Mouse (Mus musculus) limb, embryonic 15.5 days (tissue): ENCODE measurements around the gene Tmem97. TPM values are rescaled to one million over a fixed set of nuclear protein-coding genes. Genes with fewer than 3 reads are reported as not detected.
A peak's percentile ranks its signal among the peaks of the same experiment; 100 is the strongest.

ENCODE experiments used
- ATAC-seq: fragments of 200-750 bp; cut with Nextera tagmentation; 2 replicates; pipeline ENCODE4 v1.8.0; 2017; ENCODE audit warnings: low read depth, moderate TSS enrichment; ENCODE audit not compliant: insufficient number of reproducible peaks, low FRiP score, low TSS enrichment
- H3K27ac ChIP-seq: fragments of 300-500 bp; sonication (generic); 2 replicates; pipeline ENCODE4 v1.5.1; 2015; ENCODE audit warnings: moderate library complexity, mild to moderate bottlenecking, inconsistent platforms
- H3K27me3 ChIP-seq: fragments of 300-500 bp; sonication (generic); 2 replicates; pipeline ENCODE4 v1.6.1; 2015; ENCODE audit warnings: inconsistent platforms
- H3K36me3 ChIP-seq: fragments of 300-500 bp; sonication (generic); 2 replicates; pipeline ENCODE4 v1.6.1; 2015; ENCODE audit warnings: inconsistent platforms
- H3K4me1 ChIP-seq: fragments of 300-500 bp; sonication (generic); 2 replicates; pipeline ENCODE4 v1.6.1; 2015; ENCODE audit warnings: inconsistent platforms
- H3K4me2 ChIP-seq: fragments of 300-500 bp; sonication (generic); 2 replicates; pipeline ENCODE4 v1.6.1; 2015; ENCODE audit warnings: mild to moderate bottlenecking, inconsistent platforms
- H3K4me3 ChIP-seq: fragments of 300-500 bp; sonication (generic); 2 replicates; pipeline ENCODE4 v1.5.1; 2015; ENCODE audit warnings: mild to moderate bottlenecking, inconsistent platforms
- H3K9ac ChIP-seq: fragments of 300-500 bp; sonication (generic); 2 replicates; pipeline ENCODE4 v1.6.1; 2015; ENCODE audit warnings: inconsistent platforms
- H3K9me3 ChIP-seq: fragments of 300-500 bp; sonication (generic); 2 replicates; pipeline ENCODE4 v1.6.1; 2016; ENCODE audit warnings: inconsistent platforms
- WGBS: fragments of 180-500 bp; shearing (Covaris S2); methylation state at CpG from one replicate; pipeline ENCODE4 v1.1.7; 2015; 5-methylcytosine and 5-hydroxymethylcytosine counted together
- polyA plus RNA-seq: library from polyadenylated mRNA; unstranded; fragments of >200 nt; fragmentation: Nextera tagmentation; extraction: Ambion mirVana; gene quantifications from 2 replicates; pipeline ENCODE4 v1.2.1, GENCODE M21; 2015

The Tmem97 gene
- polyA plus RNA-seq, 1 experiment from 2014 or later = 89.3 TPM

DNA sequence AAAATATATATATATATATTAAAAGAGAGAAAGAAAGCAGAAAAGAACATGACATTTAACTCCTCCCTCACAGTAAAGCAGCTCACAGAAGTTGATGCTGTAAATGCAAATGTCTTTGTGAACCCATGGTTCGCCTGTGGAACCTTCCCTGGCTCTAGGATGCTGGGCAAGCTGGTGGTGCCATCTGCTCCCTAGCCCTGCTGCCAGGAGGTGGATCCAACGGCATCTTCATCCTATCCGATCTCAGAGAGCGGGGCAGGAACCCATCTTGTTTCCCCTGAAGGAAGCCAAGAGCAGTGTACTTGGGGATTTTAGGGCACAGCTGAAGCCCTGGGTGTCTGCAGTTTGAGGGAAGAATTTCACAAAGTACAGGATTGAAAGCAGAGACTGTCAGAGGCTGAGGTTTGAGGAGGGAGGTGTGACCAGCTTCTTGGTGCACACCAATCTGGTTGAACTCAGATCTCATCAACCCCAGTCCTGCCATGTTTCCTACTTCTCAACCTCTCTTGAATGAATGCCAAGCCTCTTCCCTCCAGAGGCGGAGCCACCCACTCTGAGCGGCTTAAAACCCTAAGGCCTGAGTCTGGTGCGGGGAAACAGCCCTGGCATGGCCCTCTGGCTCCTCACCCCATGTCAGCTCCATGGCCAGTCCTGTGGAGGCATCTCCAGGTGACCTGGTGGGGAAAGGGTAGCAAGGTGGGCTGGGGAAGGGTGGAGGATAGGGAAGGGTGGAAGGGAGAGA lies 47.5 kb downstream of the Tmem97 start, which contains the start of gene Sebox:
Gene Sebox (plus strand): TSS at position 539 of the 742 bp plus-strand sequence.
- Histone ChIP-seq H3K27ac (no peak within 1 kb of the TSS), H3K36me3 (peaks cover 21% of the 10 kb centered on the region), H3K27me3 (peaks cover 29% of the 10 kb centered on the region), H3K4me1 (peaks cover 2% of the 10 kb centered on the region; the same call in 1 of the 2 replicates), H3K9ac (0 out of 2 replicates have a peak within 1 kb of the TSS, but pooled peaks have one; percentile 4), H3K9me3 (no peaks in the 10 kb centered on the region), H3K4me3 (no peak within 1 kb of the TSS), H3K4me2 (no peak within 1 kb of the TSS)
- no peak for ATAC-seq
- 62% methylated on average over 7 of the region's 7 CpGs for WGBS

DNA sequence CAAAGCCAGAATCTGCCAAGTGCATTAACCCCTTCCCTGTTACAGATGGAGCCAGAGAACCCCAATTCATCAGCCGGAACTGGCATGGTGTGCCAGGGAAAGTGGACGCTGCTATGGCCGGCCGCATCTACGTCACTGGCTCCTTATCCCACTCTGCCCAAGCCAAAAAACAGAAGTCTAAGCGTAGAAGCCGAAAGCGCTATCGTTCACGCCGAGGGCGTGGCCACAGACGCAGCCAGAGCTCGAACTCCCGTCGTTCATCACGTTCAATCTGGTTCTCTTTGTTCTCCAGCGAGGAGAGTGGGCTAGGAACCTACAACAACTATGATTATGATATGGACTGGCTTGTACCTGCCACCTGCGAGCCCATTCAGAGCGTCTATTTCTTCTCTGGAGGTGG lies 49.0 kb downstream of the Tmem97 start:
- Histone ChIP-seq H3K9me3 (no peaks in the 10 kb centered on the region), H3K4me3 (no peak overlapping the region), H3K4me2 (no peak overlapping the region), H3K9ac (no peak overlapping the region), H3K4me1 (peaks cover 16% of the 10 kb centered on the region), H3K27me3 (peaks cover 36% of the 10 kb centered on the region), H3K36me3 (peaks cover 6% of the 10 kb centered on the region), H3K27ac (no peak overlapping the region)
- ATAC-seq = no peak
- 71% methylated on average over 20 of the region's 20 CpGs for WGBS

DNA sequence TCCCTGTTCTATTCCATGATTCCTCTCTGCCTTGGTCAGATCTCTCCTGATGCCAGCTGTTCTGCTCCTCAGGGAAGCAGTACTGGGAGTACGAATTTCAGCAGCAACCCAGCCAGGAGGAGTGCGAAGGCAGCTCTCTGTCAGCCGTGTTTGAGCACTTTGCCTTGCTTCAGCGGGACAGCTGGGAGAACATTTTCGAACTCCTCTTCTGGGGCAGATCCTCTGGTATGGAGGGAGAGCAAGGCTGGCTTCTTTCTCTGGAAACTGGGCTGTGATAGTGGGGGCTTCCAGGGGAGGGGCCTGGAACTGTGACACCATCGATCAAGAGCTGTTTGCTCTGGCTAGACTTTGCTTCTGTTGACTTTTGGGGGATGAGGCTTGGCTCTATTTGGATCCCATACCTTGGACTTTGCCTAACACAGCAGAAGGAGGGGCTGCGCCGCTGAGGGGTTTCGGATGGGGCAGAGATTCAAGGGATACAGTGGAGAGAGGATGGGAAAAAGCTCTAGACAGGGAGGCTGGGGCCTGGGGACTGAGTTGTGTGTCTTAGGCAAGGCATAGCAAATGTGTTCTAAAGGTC lies 49.9 kb downstream of the Tmem97 start:
- no peak for ATAC-seq
- peaks cover 44% of the 10 kb centered on the region for H3K27me3 ChIP-seq
- no peak overlapping the region for H3K27ac ChIP-seq
- 0 out of 2 replicates have a peak, but pooled peaks cover 3% of the 10 kb centered on the region for H3K36me3 ChIP-seq
- H3K9ac ChIP-seq = no peak overlapping the region
- no peak overlapping the region for H3K4me3 ChIP-seq
- WGBS = 80% methylated on average over 9 of the region's 9 CpGs
- no peak overlapping the region for H3K4me2 ChIP-seq
- no peaks in the 10 kb centered on the region for H3K9me3 ChIP-seq
- H3K4me1 ChIP-seq = peaks cover 16% of the 10 kb centered on the region

DNA sequence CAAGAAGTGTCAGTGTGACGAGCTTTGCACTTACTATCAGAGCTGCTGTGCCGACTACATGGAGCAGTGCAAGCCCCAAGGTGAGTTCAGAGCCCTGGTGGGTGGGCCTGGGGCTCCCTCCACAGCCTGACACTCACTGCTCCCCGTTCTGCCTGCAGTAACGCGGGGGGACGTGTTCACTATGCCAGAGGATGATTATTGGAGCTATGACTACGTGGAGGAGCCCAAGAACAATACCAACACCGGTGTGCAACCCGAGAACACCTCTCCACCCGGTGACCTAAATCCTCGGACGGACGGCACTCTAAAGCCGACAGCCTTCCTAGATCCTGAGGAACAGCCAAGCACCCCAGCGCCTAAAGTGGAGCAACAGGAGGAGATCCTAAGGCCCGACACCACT lies 51.0 kb downstream of the Tmem97 start:
- WGBS = 44% methylated on average over 16 of the region's 16 CpGs
- no peak for ATAC-seq
- Histone ChIP-seq H3K27ac (no peak overlapping the region), H3K4me1 (peaks cover 16% of the 10 kb centered on the region), H3K27me3 (peaks cover 56% of the 10 kb centered on the region), H3K9ac (no peak overlapping the region), H3K9me3 (no peaks in the 10 kb centered on the region), H3K36me3 (no peaks in the 10 kb centered on the region), H3K4me3 (no peak overlapping the region), H3K4me2 (no peak overlapping the region)

DNA sequence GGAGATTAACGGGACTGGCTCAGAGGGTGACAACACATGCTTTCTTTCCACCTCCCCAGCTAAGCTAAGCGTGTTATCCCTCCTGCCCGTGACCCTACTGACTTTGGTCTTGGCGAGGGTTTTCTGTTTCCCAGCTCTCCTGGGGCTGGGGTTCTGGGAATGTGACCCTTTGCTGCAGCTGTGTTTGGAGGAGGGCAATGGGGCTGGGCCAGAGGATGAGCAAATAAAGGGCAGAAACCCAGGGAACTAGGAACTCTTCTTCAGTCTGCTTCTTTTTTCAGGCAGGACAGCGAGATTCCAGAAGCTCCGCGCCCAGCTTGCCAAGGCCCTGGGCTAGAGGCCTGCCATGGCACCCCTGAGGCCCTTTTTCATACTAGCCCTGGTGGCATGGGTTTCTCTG lies 51.6 kb downstream of the Tmem97 start, which contains the start of gene Vtn:
Gene Vtn (plus strand): TSS at position 88 of the 400 bp plus-strand sequence.
- H3K27me3 ChIP-seq = peaks cover 61% of the 10 kb centered on the region
- H3K36me3 ChIP-seq = no peaks in the 10 kb centered on the region
- no peak for ATAC-seq
- H3K9ac ChIP-seq = no peak within 1 kb of the TSS
- 63% methylated on average over 7 of the region's 7 CpGs for whole genome bisulfite sequencing
- no peak within 1 kb of the TSS for H3K27ac ChIP-seq
- H3K9me3 ChIP-seq = no peaks in the 10 kb centered on the region
- H3K4me1 ChIP-seq = peaks cover 16% of the 10 kb centered on the region
- peak within 1 kb of the TSS; percentile 92 for H3K4me2 ChIP-seq
- peak within 1 kb of the TSS; percentile 48 for H3K4me3 ChIP-seq

DNA sequence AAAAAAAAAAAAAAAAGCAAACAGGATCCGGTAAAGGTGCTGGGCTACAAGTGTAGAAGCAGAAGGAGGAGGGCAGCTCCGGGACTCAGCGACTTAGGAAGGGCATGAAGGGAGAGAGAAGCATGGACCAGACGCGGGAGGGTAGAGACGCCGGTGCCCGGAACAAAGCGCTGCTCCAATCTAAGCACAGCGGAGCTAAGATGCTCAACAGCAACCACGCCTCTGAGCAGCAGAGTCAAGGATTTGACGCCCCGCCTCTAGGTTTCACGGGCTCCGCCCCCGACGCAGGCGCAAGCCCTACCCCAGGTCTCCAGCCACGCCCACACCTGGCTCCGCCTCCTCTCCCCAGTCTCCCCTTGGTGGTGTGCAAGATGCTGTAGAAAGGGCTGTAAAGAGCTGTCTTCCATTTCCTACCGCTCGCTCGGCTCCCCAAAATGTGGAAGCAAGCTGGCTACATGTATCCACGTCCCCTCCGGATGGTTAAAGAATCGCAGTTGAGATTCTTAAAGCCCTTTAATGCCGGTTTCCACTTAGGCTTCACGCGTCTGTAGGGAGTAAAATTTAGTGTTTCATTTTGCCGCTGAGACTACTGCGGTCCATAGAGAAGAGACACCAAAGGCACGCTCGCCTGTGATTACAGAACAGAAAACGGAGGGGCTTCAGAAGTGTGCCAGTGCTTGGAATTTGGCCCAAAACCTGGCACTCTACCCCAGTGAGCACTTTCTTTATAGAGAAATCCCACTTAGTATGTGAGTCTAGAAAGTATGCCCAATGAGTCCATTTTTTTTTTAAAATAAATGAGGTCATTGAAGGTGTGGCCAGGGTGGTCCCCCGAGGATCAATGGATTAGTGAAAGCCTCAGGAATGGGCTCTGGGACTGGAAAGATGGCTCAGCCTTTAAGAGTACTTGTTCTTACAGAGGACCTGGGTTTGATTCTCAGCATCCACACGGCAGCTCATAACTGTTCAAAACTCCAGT lies 52.7 kb downstream of the Tmem97 start, which contains the start of gene Sarm1:
Gene Sarm1 (minus strand): TSS at position 211 of the 979 bp plus-strand sequence.
- Histone ChIP-seq H3K27ac (no peak within 1 kb of the TSS), H3K4me3 (peak within 1 kb of the TSS; percentile 48), H3K9ac (no peak within 1 kb of the TSS), H3K4me2 (peak within 1 kb of the TSS; percentile 92), H3K36me3 (no peaks in the 10 kb centered on the region), H3K27me3 (peaks cover 62% of the 10 kb centered on the region), H3K9me3 (no peaks in the 10 kb centered on the region), H3K4me1 (peaks cover 16% of the 10 kb centered on the region)
- 3% methylated on average over 36 of the region's 36 CpGs for WGBS
- ATAC-seq = peak; percentile 91

DNA sequence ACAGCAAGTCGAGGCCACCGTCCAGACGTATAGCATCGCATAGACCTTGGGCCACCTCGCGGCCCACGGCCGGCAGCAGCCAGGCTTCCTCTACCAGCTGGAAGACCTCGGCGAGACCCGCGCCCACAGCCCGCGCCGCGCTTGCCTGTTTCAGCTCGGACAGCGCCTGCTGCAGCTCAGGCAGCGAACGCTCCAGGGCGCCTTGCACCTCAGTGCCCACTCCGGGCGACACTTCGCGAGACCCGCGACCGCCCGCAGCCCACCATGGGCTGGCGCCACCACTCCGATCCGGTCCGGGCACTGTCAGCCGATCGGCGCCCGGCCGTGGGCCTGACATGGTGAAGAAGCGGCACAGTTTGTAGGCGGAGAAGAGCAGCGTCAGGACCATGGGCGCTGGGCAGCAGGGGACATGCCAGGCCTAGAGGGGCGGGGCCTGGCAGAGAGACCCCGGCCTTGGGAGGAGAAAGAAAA lies 53.5 kb downstream of the Tmem97 start:
- no peak; the same call in 1 of the 2 replicates for ATAC-seq
- no peaks in the 10 kb centered on the region for H3K9me3 ChIP-seq
- peak overlapping the region; percentile 48 for H3K4me3 ChIP-seq
- WGBS = 1% methylated on average over 44 of the region's 44 CpGs
- no peak overlapping the region for H3K27ac ChIP-seq
- H3K4me1 ChIP-seq = peaks cover 16% of the 10 kb centered on the region
- peaks cover 62% of the 10 kb centered on the region for H3K27me3 ChIP-seq
- peak overlapping the region; percentile 92 for H3K4me2 ChIP-seq
- no peak overlapping the region for H3K9ac ChIP-seq
- no peaks in the 10 kb centered on the region for H3K36me3 ChIP-seq

DNA sequence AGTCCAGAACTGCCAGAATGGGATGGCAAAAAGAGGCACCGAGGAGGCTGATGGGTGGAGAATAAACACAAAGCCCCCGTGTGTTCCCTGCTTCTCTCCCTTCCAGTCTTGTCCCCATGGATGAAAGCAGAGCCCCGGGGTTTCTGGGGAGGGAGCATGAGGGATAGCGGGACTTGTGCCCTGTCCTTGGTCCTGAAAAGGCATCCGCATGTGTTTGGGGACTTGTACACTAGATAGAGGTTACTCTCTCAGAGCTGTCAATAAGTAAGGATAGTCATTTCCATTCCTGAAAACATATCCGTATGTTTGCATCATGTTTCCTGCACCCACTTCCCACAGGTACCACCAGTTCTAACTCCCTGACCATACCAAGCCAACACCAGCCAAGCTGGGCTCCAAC lies 54.7 kb downstream of the Tmem97 start:
- Histone ChIP-seq H3K27me3 (peaks cover 67% of the 10 kb centered on the region), H3K4me2 (no peak overlapping the region), H3K27ac (no peak overlapping the region), H3K9ac (no peak overlapping the region), H3K4me1 (peaks cover 17% of the 10 kb centered on the region), H3K36me3 (no peaks in the 10 kb centered on the region), H3K4me3 (no peak overlapping the region), H3K9me3 (no peaks in the 10 kb centered on the region)
- no peak for ATAC-seq
- WGBS = 5% methylated on average over 6 of the region's 6 CpGs

Other genes starting within 250 kb of the Tmem97 start
- 26.3 and 29.5 TPM in 2 replicates for gene Spag5, start 249.2 kb downstream of the Tmem97 start, polyA plus RNA-seq
- gene Aldoc, start 227.8 kb downstream of the Tmem97 start, polyA plus RNA-seq = 25.0 and 25.5 TPM in 2 replicates
- gene Pigs, start 222.4 kb downstream of the Tmem97 start, polyA plus RNA-seq = 83.9 and 85.7 TPM in 2 replicates
- 35.8 and 44.3 TPM in 2 replicates for gene Unc119, start 207.3 kb downstream of the Tmem97 start, polyA plus RNA-seq
- gene Foxn1, start 164.2 kb downstream of the Tmem97 start, polyA plus RNA-seq = 3.1 and 3.5 TPM in 2 replicates
- 0.10 TPM in 1 of 2 replicates, not detected in the other for gene Slc13a2, start 128.6 kb downstream of the Tmem97 start, polyA plus RNA-seq
- gene Slc46a1, start 85.1 kb downstream of the Tmem97 start, polyA plus RNA-seq = 20.2 and 21.3 TPM in 2 replicates
- gene Sarm1, start 53.0 kb downstream of the Tmem97 start, polyA plus RNA-seq = 1.3 and 1.7 TPM in 2 replicates
- 1.7 and 2.7 TPM in 2 replicates for gene Vtn, start 51.7 kb downstream of the Tmem97 start, polyA plus RNA-seq
- gene Sebox, start 47.3 kb downstream of the Tmem97 start, polyA plus RNA-seq = 0.22 TPM in 1 of 2 replicates, not detected in the other
- 39.7 and 41.9 TPM in 2 replicates for gene Tmem199, start 38.6 kb downstream of the Tmem97 start, polyA plus RNA-seq
- gene Poldip2, start 38.6 kb downstream of the Tmem97 start, polyA plus RNA-seq = 163 and 177 TPM in 2 replicates
- 95.1 and 95.3 TPM in 2 replicates for gene Tnfaip1, start 14.4 kb downstream of the Tmem97 start, polyA plus RNA-seq
- gene Ift20, start 14.4 kb downstream of the Tmem97 start, polyA plus RNA-seq = 196 and 206 TPM in 2 replicates
- 8.6 and 9.5 TPM in 2 replicates for gene Nlk, start 146.6 kb upstream of the Tmem97 start, polyA plus RNA-seq
- gene Ccnq, start 201.0 kb upstream of the Tmem97 start, polyA plus RNA-seq = 36.2 and 40.3 TPM in 2 replicates